Mouse (Mus musculus) left cerebral cortex, adult 11 months (tissue): ENCODE results near the gene Fryl.
A peak's percentile ranks its signal among the peaks of the same experiment; 100 is the strongest.
"Not testable (repeated sequence)": the region's sequence is repeated elsewhere in the genome, so short reads cannot be mapped to it uniquely, and the experiment has no call there.

Experiments
- DNase-seq: peaks from one replicate; pipeline ENCODE4 v3.0.0; 2022; ENCODE audit warnings: low spot score

The Fryl gene

DNA sequence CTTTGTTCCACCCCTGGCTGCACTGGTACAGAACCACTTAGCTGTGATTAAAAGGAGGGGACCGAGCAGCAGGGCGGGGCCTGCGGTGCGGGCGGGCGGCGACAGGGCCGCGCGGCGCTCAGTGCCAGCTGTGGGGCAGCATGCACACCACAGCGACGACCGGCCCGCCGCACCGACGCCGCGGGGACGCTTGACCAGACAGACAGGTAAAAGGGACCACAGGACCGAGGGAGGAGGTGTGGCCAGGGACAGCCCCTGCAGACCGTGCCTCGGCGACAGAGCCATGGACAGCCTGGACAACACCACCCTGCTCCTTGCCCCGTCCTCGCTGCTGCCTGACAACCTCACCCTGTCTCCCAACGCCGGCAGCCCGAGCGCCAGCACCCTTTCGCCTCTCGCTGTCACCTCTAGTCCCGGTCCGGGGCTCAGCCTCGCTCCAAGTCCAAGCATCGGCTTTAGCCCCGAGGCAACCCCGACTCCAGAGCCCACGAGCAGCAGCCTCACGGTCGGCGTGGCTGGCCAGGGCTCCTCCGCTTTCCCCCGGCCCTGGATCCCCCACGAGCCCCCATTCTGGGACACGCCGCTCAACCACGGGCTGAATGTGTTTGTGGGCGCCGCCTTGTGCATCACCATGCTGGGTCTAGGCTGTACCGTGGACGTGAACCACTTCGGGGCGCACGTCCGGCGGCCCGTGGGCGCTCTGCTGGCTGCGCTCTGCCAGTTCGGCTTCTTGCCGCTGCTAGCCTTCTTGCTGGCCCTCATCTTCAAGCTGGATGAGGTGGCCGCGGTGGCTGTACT is 249.4 kb downstream of the Fryl start, which contains the start of gene Slc10a4:
Slc10a4 (plus strand) TSS at position 100 of the 798 bp plus-strand sequence.
- DNase-seq = no peak

DNA sequence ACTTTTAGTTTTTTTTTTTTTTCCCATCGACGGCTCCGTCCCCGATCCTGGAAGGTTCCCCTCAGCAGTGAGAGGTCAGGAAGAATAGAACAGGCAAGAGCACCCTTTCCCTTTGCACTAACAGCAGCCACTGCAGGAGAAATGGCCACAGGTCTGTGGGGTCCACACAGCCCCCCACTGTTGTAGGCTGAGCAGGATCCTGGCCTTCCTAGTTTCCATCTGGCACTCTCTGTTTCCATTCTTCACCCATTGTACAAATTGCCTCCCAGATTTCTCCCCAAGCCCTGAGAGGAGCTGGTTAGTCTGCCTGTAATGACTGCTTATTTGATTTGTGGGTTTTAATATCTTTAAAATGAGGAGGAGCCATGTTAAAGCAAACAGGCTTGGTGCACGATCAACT is 252.4 kb downstream of the Fryl start:
- no peak for DNase-seq

DNA sequence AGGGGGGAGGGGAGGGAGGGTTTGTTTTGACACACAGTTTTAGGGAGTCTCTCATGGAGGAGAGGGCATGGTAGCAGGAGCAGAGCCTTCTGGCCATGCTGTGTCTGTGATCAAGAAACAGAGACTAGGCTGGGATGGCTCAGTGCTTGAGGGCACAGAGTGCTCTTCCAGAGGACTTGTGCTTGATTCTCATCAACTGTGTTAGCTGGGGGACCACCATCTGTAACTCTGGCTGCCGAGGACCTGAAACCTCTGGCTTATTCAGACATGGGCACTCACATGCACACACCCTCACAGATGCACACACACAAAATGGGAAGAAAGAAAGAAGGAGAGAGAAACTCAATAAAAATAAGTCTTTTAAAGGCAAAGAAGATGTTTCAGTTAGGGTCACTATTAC is 257.9 kb downstream of the Fryl start:
- DNase-seq = not testable (repeated sequence)

DNA sequence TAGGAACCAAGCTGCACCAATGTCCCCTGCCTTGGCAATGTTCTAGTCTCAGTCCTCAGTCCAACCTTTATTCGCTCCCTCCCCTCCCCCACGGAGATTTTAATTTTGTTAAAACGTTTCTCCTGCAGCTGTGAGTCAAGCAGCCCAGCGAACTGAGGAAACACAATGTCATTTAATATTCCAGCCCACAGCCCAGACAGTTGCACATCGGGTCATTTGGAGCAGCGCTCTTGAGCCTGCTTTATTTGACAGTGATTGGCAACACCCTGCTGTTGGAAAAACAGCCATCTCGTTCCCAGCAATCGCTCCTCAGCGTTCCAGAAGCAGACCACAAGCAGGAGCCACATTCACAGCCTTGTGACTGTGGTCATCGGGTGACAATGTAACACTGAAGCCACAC is 261.0 kb downstream of the Fryl start:
- no peak for DNase-seq

DNA sequence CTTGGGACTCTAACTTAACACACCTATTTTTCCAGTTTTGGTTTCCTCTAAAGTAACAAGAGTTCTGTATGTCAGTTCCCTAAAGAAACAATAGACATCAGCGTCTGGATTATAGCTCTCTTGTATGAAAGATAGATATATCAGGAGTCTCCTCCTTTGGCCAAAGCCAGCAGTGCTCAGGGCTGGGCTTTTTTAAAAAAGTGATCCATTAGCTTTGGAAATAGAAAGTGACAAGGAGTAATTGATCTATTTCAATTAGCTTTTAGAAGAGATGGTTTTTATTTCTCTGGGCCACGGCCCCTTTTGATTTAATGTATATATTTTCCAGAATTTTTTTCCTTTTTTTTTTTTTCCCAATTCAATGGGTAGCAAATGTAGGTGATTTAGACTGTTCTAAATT is 261.5 kb downstream of the Fryl start:
- DNase-seq = no peak

DNA sequence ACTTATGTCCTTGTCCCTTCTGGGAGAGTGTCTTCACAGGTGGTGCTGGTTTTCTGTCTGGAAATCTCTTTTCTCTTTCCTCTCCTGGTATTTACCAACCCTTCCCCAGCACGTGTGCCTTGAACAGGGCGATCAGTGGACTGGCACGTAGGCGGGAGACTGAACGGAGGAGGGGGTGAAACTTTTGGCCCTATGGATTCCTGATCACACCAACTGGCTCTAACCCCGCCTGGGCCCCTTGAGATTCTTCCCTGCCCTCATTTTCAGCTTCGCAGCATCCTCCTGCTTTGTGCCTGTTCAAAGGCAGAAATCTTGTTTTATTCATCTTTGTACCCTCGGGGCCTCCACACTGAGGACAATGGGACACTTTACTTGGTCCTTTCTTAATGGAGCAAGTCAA is 262.0 kb downstream of the Fryl start:
- no peak for DNase-seq

DNA sequence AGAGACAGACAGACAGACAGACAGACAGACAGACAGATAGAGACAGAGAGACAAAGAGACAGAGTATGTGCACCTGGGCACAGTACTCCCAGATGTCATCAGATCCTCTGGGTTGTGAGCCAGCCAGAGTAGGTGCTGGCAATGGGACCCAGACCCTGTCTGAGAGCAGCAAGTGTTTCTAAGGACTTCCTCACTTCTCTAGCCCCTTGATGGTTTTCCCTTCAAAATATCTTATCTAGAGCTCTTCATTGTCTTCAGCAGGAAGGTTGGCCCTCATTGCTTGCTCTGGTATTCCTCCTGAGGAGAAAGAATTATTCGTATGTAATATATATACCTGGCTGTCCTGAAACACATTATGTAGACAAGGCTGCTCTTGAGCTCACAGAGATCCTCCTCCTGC is 263.9 kb downstream of the Fryl start:
- no peak for DNase-seq

DNA sequence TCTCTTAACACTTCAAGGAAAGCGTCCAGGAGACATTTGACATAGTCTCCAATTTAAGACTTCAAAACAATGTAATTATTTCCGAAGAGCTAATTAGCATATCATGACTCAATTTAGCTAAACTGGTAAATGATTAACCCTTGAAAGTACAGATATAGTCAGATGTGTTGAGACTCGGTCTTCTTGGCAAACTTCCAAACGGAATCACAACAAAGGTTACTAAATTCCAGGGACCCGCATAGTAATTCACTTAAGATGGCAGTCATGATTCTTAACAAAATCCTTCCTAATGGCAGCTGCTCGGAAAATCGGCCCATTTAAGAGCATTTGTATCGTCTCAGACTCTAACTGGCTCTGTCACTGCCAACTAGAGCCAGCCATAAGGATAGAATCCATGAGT is 266.7 kb downstream of the Fryl start:
- no peak for DNase-seq

DNA sequence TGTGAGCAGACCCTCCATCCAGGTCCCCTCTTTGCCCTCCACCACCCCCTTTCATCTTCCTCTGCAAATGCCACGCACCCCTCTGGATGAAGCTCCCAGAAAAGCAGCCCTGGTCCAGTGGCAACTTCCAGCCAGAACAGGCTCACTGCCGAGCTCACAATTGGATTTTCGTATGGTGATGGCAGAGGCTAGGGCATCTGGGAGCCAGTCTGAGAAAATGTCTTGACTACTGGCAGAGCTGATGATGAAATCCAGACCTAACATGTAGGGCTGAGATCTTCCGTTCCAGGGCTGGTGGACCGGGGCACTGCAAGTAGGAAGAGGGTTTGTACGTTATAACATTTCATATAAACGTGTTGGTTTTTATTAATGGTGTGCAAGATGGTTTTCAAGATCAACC is 268.6 kb downstream of the Fryl start:
- no peak for DNase-seq

DNA sequence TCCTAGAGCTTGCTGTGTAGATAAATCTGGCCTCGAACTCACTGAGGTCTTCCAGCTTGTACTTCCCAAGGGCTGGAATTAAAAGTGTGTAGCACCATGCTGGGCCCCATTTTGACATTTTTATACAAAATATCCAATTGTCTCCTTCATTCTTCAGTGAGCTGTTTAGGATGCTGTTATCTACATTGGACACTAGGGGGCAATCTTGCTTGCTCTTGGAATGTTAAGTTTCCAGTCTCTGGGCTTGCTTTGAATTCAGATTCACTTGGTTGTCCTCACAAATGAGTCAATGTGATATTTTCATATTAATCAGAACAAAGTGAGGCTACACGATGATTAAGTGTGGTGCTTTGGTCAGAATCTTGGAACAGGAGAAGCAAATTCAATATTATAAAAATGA is 272.3 kb downstream of the Fryl start:
- peak; percentile 25 for DNase-seq

DNA sequence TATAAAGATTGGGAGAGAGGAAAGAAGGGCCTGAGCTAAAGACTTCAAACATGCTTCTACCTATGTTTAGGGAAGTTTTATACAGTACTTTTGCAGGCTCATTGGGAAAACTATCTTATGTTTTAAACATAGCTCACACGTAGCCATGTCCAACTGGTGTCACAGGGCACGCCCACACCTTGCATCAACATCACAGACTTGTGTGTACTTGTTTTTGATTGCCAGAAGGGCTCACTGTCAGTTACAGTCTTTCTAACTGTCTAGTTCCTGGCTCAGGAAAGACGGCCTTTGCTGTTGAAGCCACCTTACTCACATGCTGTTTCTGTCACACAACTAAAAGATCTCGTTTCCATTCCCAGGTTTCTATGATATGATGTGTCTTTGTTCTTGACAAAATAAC is 279.9 kb downstream of the Fryl start:
- DNase-seq = no peak

DNA sequence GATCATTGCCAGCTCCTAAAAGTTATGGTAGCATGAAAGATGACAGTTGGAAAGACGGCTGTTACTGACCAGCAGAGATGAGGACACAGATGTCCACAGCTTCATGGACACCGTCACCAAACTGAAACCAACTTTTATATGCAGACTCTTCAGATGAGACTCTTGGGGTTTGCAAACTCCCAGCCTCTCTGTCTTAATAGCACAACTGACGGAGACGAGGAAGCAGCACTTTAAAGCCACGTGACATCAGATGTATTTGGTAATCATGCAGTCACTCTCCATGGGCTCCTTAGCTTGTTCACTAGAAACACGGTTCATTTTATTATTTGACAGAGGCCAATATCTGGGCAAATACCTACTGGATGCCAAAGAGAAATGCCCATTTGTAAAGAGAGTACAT is 280.4 kb downstream of the Fryl start:
- no peak for DNase-seq

DNA sequence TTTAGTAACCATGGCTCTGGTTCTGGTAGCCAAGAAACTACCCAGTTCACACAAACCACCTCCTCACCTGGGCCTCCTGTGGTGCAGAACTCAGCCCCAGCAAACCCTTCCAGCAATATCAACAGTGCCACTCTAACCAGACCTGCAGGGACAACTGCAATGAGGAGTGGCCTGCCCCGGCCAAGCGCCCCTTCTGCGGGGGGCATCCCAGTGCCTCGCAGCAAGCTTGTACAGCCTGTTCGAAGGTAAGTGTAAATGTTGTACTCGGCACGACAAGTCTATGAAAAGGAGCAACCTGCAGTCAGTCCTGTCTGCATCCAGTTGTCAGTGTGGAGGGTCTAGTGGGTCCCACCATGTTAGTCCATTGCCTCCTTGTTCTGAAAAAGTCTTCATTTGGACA is 281.8 kb downstream of the Fryl start, which contains the start of gene Gm10135:
Gm10135 (minus strand) TSS at position 101 of the 400 bp plus-strand sequence.
- no peak for DNase-seq

DNA sequence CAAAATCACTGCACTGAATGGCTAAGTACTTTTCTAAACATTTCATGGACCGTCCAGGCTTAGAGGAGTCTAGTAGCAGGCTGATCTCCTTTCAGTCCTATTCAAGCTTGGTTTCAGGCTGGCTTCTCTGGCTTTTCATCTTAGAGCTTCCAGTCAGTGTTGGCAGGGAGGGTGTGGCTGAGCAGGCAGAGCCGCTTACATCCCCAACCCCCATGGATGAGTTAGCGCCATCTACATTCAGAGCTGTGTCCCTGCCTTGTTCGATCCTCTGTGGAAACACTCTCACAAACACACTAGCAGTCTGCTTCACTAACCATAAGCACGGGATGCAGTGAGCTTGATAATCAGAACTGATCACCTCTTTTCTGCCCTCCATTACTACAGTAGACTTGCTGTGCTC is 283.5 kb downstream of the Fryl start:
- no peak for DNase-seq

DNA sequence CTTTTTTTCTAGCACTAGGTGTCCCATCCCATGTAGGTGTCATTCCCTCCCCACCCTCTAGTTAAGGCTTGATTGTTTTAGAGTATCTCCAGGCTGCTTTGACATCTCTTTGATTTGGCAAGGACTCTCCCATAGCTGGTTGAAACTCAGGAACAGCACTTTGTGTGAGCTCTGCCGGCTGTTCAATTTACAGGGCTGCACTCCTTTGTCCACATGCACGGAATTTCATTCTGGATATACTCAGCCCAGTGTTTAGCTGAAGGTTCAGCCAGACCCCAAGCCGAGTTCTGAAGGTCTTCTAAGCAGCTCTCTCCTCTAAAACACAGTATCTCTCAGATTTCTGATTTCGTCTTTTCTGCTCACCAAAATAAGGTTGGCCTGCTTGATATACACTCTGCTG is 284.0 kb downstream of the Fryl start:
- no peak for DNase-seq
